Mouse (Mus musculus) heart, embryonic 16.5 days (tissue): ENCODE measurements around the gene H2-M3. TPM values are rescaled to one million over a fixed set of nuclear protein-coding genes. Genes with fewer than 3 reads are reported as not detected.

Experiments
- polyA plus RNA-seq: library from polyadenylated mRNA; unstranded; fragments of >200 nt; fragmentation: Nextera tagmentation; extraction: Ambion mirVana; gene quantifications from 2 replicates; pipeline ENCODE4 v1.2.1, GENCODE M21; 2015

Gene H2-M3
- polyA plus RNA-seq, 1 experiment from 2014 or later = 2.9 TPM

Other genes with a start within 250 kb of the H2-M3 start
- gene Mog, start 246.8 kb upstream of the H2-M3 start, polyA plus RNA-seq = not detected in 2 replicates
- gene Gabbr1, start 224.3 kb upstream of the H2-M3 start, polyA plus RNA-seq = 3.7 and 4.1 TPM in 2 replicates
- not detected in 2 replicates for gene Olfr90, start 181.7 kb upstream of the H2-M3 start, polyA plus RNA-seq
- not detected in 2 replicates for gene Olfr91, start 171.9 kb upstream of the H2-M3 start, polyA plus RNA-seq
- gene Olfr92, start 150.1 kb upstream of the H2-M3 start, polyA plus RNA-seq = not detected in 2 replicates
- gene Olfr93, start 108.7 kb upstream of the H2-M3 start, polyA plus RNA-seq = not detected in 2 replicates
- 2.8 and 5.6 TPM in 2 replicates for gene Ubd, start 76.3 kb upstream of the H2-M3 start, polyA plus RNA-seq
- gene Olfr94, start 69.2 kb upstream of the H2-M3 start, polyA plus RNA-seq = not detected in 2 replicates
- not detected in 2 replicates for gene Olfr95, start 57.1 kb upstream of the H2-M3 start, polyA plus RNA-seq
- not detected in 2 replicates for gene Olfr96, start 50.1 kb upstream of the H2-M3 start, polyA plus RNA-seq
- gene Olfr97, start 32.9 kb upstream of the H2-M3 start, polyA plus RNA-seq = not detected in 2 replicates
- gene Olfr98, start 6.5 kb upstream of the H2-M3 start, polyA plus RNA-seq = not detected in 2 replicates
- not detected in 2 replicates for gene Olfr99, start 13.2 kb downstream of the H2-M3 start, polyA plus RNA-seq
- not detected in 2 replicates for gene Olfr101, start 34.1 kb downstream of the H2-M3 start, polyA plus RNA-seq
- gene Olfr102, start 46.8 kb downstream of the H2-M3 start, polyA plus RNA-seq = not detected in 2 replicates
- not detected in 2 replicates for gene Olfr103, start 69.5 kb downstream of the H2-M3 start, polyA plus RNA-seq
- gene Olfr104-ps, start 89.4 kb downstream of the H2-M3 start, polyA plus RNA-seq = not detected in 2 replicates
- not detected in 2 replicates for gene Olfr105-ps, start 108.8 kb downstream of the H2-M3 start, polyA plus RNA-seq
- gene Olfr106-ps, start 120.2 kb downstream of the H2-M3 start, polyA plus RNA-seq = not detected in 2 replicates
- not detected in 2 replicates for gene Olfr107, start 129.0 kb downstream of the H2-M3 start, polyA plus RNA-seq
- not detected in 2 replicates for gene Olfr108, start 175.3 kb downstream of the H2-M3 start, polyA plus RNA-seq
- not detected in 2 replicates for gene Olfr109, start 188.7 kb downstream of the H2-M3 start, polyA plus RNA-seq
- 0.30 and 0.46 TPM in 2 replicates for gene H2-M2, start 213.3 kb downstream of the H2-M3 start, polyA plus RNA-seq
- not detected in 2 replicates for gene Olfr110, start 222.2 kb downstream of the H2-M3 start, polyA plus RNA-seq
- 0.17 TPM in 1 of 2 replicates, not detected in the other for gene Olfr111, start 237.8 kb downstream of the H2-M3 start, polyA plus RNA-seq